Mouse (Mus musculus): Measurements from ENCODE around the gene Wdr83os. TPM values are rescaled to one million over a fixed set of nuclear protein-coding genes. Genes with fewer than 3 reads are reported as not detected.
"Not testable (repeated sequence)": the region's sequence is repeated elsewhere in the genome, so short reads cannot be mapped to it uniquely, and the experiment has no call there.

The Wdr83os gene
- total RNA-seq, 4 experiments from 2014 or later: 76.0 to 87.7 (median 81.1) TPM

GRCm38 (mm10) chr8:85120251-85120650 lies 39.7 kb downstream of the Wdr83os start:
- not testable (repeated sequence) for DNase-seq

GRCm38 (mm10) chr8:85122995-85123394 lies 42.5 kb downstream of the Wdr83os start, which contains the start of gene Zfp791:
TSS of gene Zfp791 (minus strand) at chr8:85123095.
- DNase-seq: no peak

GRCm38 (mm10) chr8:85123691-85124090 lies 43.2 kb downstream of the Wdr83os start:
- no peak for DNase-seq

Small RNA genes lying within 50 kb of the gene (microRNA-seq; reads per million reads assigned to microRNA genes)
- gene Gm23388 (0 to 0.35 reads per million in 2 experiments), gene Mir7070 (0.53 to 0.84 reads per million in 2 experiments)

Other genes starting within 250 kb of the Wdr83os start
- gene Gadd45gip1, start 249.2 kb upstream of the Wdr83os start, total RNA-seq (2022): 10 to 100 TPM; 63.6 to 68.4 (median 66.2) TPM
- 100 to 1,000 TPM; 107 to 125 (median 111) TPM for gene Rad23a, start 240.1 kb upstream of the Wdr83os start, total RNA-seq (2022)
- gene Calr, start 233.8 kb upstream of the Wdr83os start, total RNA-seq (2022): 100 to 1,000 TPM; 629 to 719 (median 673) TPM
- gene Farsa, start 223.8 kb upstream of the Wdr83os start, total RNA-seq (2022): 10 to 100 TPM; 59.9 to 76.8 (median 68.0) TPM
- 1 to 10 TPM; 6.1 to 9.1 (median 7.1) TPM for gene Syce2, start 208.6 kb upstream of the Wdr83os start, total RNA-seq (2022)
- 10 to 100 TPM; 51.9 to 66.4 (median 60.4) TPM for gene Gcdh, start 186.8 kb upstream of the Wdr83os start, total RNA-seq (2022)
- under 1 TPM in 2 of 4 experiments, not detected in 2; 0.22 to 0.24 TPM for gene Klf1, start 178.8 kb upstream of the Wdr83os start, total RNA-seq (2022)
- 10 to 100 TPM; 12.5 to 28.7 (median 22.2) TPM for gene Dnase2a, start 172.2 kb upstream of the Wdr83os start, total RNA-seq (2022)
- 1 to 10 TPM; 2.1 to 9.2 (median 5.9) TPM for gene Mast1, start 143.4 kb upstream of the Wdr83os start, total RNA-seq (2022)
- under 1 TPM in 2 of 4 experiments, not detected in 2; 0.28 to 0.40 TPM for gene Rtbdn, start 133.7 kb upstream of the Wdr83os start, total RNA-seq (2022)
- 1 to 10 TPM in 2 of 4 experiments, not detected in 2; 1.7 to 2.3 TPM for gene Gm49661, start 111.3 kb upstream of the Wdr83os start, total RNA-seq (2022)
- gene Prdx2, start 111.2 kb upstream of the Wdr83os start, total RNA-seq (2022): 100 to 1,000 TPM; 651 to 758 (median 708) TPM
- gene Rnaseh2a, start 111.0 kb upstream of the Wdr83os start, total RNA-seq (2022): 100 to 1,000 TPM in 3 of 4 experiments, 10 to 100 TPM in 1; 89.0 to 142 (median 110) TPM
- 100 to 1,000 TPM in 1 of 4 experiments, 10 to 100 TPM in 3; 39.9 to 211 (median 52.4) TPM for gene Junb, start 102.0 kb upstream of the Wdr83os start, total RNA-seq (2022)
- gene Hook2, start 90.1 kb upstream of the Wdr83os start, total RNA-seq (2022): 10 to 100 TPM in 2 of 4 experiments, 1 to 10 TPM in 2; 6.2 to 12.7 (median 10.5) TPM
- gene Best2, start 66.2 kb upstream of the Wdr83os start, total RNA-seq (2022): not detected
- gene Asna1, start 55.5 kb upstream of the Wdr83os start, total RNA-seq (2022): 100 to 1,000 TPM in 2 of 4 experiments, 10 to 100 TPM in 2; 96.4 to 107 (median 101) TPM
- 100 to 1,000 TPM; 134 to 159 (median 155) TPM for gene Trir, start 53.9 kb upstream of the Wdr83os start, total RNA-seq (2022)
- gene Tnpo2, start 43.8 kb upstream of the Wdr83os start, total RNA-seq (2022): 10 to 100 TPM; 67.7 to 85.8 (median 73.5) TPM
- 10 to 100 TPM; 15.0 to 29.6 (median 21.6) TPM for gene Fbxw9, start 20.7 kb upstream of the Wdr83os start, total RNA-seq (2022)
- 1 to 10 TPM in 1 of 4 experiments, not detected in 3; 1.3 TPM for gene Gm5741, start 12.8 kb upstream of the Wdr83os start, total RNA-seq (2022)
- gene Dhps, start 9.0 kb upstream of the Wdr83os start, total RNA-seq (2022): 10 to 100 TPM; 31.4 to 41.2 (median 33.2) TPM
- gene Wdr83, start 566 bp downstream of the Wdr83os start, total RNA-seq (2022): 10 to 100 TPM; 22.6 to 30.1 (median 29.2) TPM
- 10 to 100 TPM; 53.4 to 60.8 (median 54.3) TPM for gene Man2b1, start 2.5 kb downstream of the Wdr83os start, total RNA-seq (2022)
- gene Zfp791, start 42.4 kb downstream of the Wdr83os start, total RNA-seq (2022): 1 to 10 TPM; 1.7 to 2.4 (median 1.9) TPM
- gene Cks1brt, start 71.2 kb downstream of the Wdr83os start, total RNA-seq (2022): not detected
- not detected for gene Olfr371, start 145.2 kb downstream of the Wdr83os start, total RNA-seq (2022)
- 10 to 100 TPM; 11.2 to 16.0 (median 14.5) TPM for gene Orc6, start 218.9 kb downstream of the Wdr83os start, total RNA-seq (2022)
- gene Vps35, start 219.1 kb downstream of the Wdr83os start, total RNA-seq (2022): 100 to 1,000 TPM in 2 of 4 experiments, 10 to 100 TPM in 2; 94.1 to 113 (median 105) TPM